Mouse (Mus musculus) heart, embryonic 16.5 days (tissue): Measurements from ENCODE around the gene Car5b. TPM values are rescaled to one million over a fixed set of nuclear protein-coding genes. Genes with fewer than 3 reads are reported as not detected.

Experiments
- ATAC-seq: fragments of 200-750 bp; cut with Nextera tagmentation; replicated peaks from 2 replicates; pipeline ENCODE4 v1.8.0; 2017; ENCODE audit warnings: moderate number of reproducible peaks; ENCODE audit not compliant: insufficient read depth, low FRiP score; ENCODE audit errors: extremely low read depth
- H3K27ac ChIP-seq: fragments of 300-500 bp; sonication (generic); 2 replicates; pipeline ENCODE4 v1.5.1; 2014; ENCODE audit warnings: mild to moderate bottlenecking, low read length, control low read depth, moderate library complexity
- H3K27me3 ChIP-seq: fragments of 300-500 bp; sonication (generic); 2 replicates; pipeline ENCODE4 v1.6.1; 2014; ENCODE audit warnings: low read length, mixed read lengths; ENCODE audit not compliant: control insufficient read depth, insufficient read depth
- H3K36me3 ChIP-seq: fragments of 300-500 bp; sonication (generic); 2 replicates; pipeline ENCODE4 v1.6.1; 2014; ENCODE audit not compliant: control insufficient read depth, insufficient read depth
- H3K4me1 ChIP-seq: fragments of 300-500 bp; sonication (generic); 2 replicates; pipeline ENCODE4 v1.6.1; 2014; ENCODE audit warnings: low read length, mixed read lengths; ENCODE audit not compliant: control insufficient read depth, insufficient read depth
- H3K4me2 ChIP-seq: fragments of 300-500 bp; sonication (generic); 2 replicates; pipeline ENCODE4 v1.6.1; 2014; ENCODE audit warnings: low read depth, mild to moderate bottlenecking, control low read depth, low read length
- H3K4me3 ChIP-seq: fragments of 300-500 bp; sonication (generic); 2 replicates; pipeline ENCODE4 v1.5.1; 2014; ENCODE audit warnings: mild to moderate bottlenecking, control low read depth, low read length
- H3K9ac ChIP-seq: fragments of 300-500 bp; sonication (generic); 2 replicates; pipeline ENCODE4 v1.6.1; 2014; ENCODE audit warnings: low read length, control low read depth
- H3K9me3 ChIP-seq: fragments of 300-500 bp; sonication (generic); replicated peaks from 2 replicates; pipeline ENCODE4 v1.6.1; 2016; ENCODE audit warnings: low read length; ENCODE audit not compliant: control insufficient read depth
- WGBS: fragments of 180-500 bp; shearing (Covaris S2); extraction: QIAGEN DNeasy Blood & Tissue Kit; methylation state at CpG from one replicate; pipeline ENCODE4 v1.1.7; 2014; 5-methylcytosine and 5-hydroxymethylcytosine counted together
- polyA plus RNA-seq: library from polyadenylated mRNA; unstranded; fragments of >200 nt; fragmentation: Nextera tagmentation; extraction: Ambion mirVana; gene quantifications from 2 replicates; pipeline ENCODE4 v1.2.1, GENCODE M21; 2015

The Car5b gene
- polyA plus RNA-seq, 1 experiment from 2014 or later, result 0.53 TPM

GRCm38 (mm10) chrX:164038882-164039281 lies 11.1 kb upstream of the Car5b start:
- H3K9ac ChIP-seq, result no peak overlapping the region
- ATAC-seq, result no peak
- H3K9me3 ChIP-seq, result no peaks in the 10 kb centered on the region
- H3K27ac ChIP-seq, result no peak overlapping the region
- no peak overlapping the region for H3K4me3 ChIP-seq
- H3K36me3 ChIP-seq, result no peaks in the 10 kb centered on the region
- no peaks in the 10 kb centered on the region for H3K27me3 ChIP-seq
- H3K4me2 ChIP-seq, result no peak overlapping the region
- no peaks in the 10 kb centered on the region for H3K4me1 ChIP-seq
- 53% methylated on average over 2 of the region's 2 CpGs for WGBS

GRCm38 (mm10) chrX:164035931-164036330 lies 8.1 kb upstream of the Car5b start:
- H3K27ac ChIP-seq, result no peak overlapping the region
- H3K4me2 ChIP-seq, result no peak overlapping the region
- 72% methylated on average over 7 of the region's 7 CpGs for WGBS
- no peaks in the 10 kb centered on the region for H3K27me3 ChIP-seq
- H3K9ac ChIP-seq, result no peak overlapping the region
- H3K4me3 ChIP-seq, result no peak overlapping the region
- ATAC-seq, result no peak
- H3K4me1 ChIP-seq, result no peaks in the 10 kb centered on the region
- no peaks in the 10 kb centered on the region for H3K36me3 ChIP-seq
- no peaks in the 10 kb centered on the region for H3K9me3 ChIP-seq

DNA sequence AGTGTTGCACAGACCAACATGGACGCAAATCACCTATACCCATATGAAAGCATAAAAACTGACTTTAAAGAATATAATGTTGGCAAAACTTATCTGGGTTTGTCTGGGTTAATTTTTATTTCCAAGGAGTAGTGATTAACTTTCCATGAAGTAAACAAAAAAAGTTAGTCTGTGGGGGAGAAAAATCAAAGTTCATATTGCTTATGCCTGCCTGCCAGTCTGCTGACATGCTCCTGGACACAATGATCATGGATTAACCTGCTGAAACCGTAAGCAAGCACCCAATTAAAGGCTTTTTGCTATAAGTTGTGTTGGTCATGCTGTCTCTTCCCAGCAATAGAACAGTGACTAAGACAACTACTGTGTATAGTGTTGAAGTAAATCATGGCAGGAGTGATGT lies 7.6 kb upstream of the Car5b start:
- 83% methylated on average over 2 of the region's 2 CpGs for WGBS
- no peak for ATAC-seq
- Histone ChIP-seq H3K9ac (no peak overlapping the region), H3K4me2 (no peak overlapping the region), H3K27me3 (no peaks in the 10 kb centered on the region), H3K36me3 (no peaks in the 10 kb centered on the region), H3K9me3 (no peaks in the 10 kb centered on the region), H3K4me3 (no peak overlapping the region), H3K27ac (no peak overlapping the region), H3K4me1 (no peaks in the 10 kb centered on the region)

DNA sequence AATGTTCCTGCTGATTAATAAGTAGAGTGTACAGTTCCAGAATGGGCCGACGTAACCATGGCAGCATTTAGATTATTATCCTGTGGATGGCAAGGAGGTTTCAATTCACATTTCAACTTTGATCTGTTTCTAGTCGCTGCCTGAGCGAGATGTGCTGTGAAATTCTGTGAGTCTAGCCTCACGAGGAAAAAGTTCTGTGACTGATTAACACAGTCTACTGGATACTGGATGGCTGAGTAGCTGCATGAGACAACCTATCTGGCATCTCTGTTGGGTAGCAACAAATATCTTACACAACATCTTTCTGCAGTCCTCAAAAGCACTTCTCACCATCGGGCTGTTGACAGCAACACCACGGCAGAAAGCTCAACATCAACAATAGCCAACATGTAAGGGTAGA lies 4.7 kb upstream of the Car5b start:
- no peak for ATAC-seq
- 79% methylated on average over 7 of the region's 7 CpGs for WGBS
- Histone ChIP-seq H3K36me3 (no peaks in the 10 kb centered on the region), H3K4me1 (no peaks in the 10 kb centered on the region), H3K27ac (no peak overlapping the region), H3K27me3 (no peaks in the 10 kb centered on the region), H3K4me3 (no peak overlapping the region), H3K9ac (no peak overlapping the region), H3K9me3 (no peaks in the 10 kb centered on the region), H3K4me2 (no peak overlapping the region)

DNA sequence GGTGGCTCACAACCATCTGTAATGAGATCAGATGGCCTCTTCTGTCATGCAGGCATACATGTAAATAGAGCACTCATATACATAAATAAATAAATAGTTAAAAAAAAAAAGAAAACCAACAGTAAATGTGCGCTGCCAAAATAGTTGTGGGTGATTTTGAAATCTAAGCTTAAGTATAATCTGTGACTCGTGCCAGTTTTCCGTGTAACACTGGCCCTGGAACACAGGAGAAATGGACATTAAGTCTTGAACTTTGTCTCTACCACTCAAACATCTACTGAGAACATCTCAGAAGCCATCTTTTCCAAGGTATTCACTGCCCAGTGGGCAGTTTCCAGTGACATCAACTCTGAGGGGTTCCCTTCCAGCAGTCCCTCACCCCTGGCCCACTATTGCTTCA lies 12.2 kb downstream of the Car5b start:
- no peaks in the 10 kb centered on the region for H3K9me3 ChIP-seq
- no peak overlapping the region for H3K4me3 ChIP-seq
- no peak overlapping the region for H3K27ac ChIP-seq
- no peaks in the 10 kb centered on the region for H3K36me3 ChIP-seq
- no peak for ATAC-seq
- H3K27me3 ChIP-seq, result no peaks in the 10 kb centered on the region
- H3K4me1 ChIP-seq, result no peaks in the 10 kb centered on the region
- WGBS, result 75% methylated on average over 3 of the region's 3 CpGs
- no peak overlapping the region for H3K9ac ChIP-seq
- no peak overlapping the region for H3K4me2 ChIP-seq

- Histone ChIP-seq H3K4me2 (no peak overlapping the region), H3K9ac (no peak overlapping the region), H3K27me3 (no peaks in the 10 kb centered on the region), H3K4me3 (no peak overlapping the region), H3K9me3 (no peaks in the 10 kb centered on the region), H3K4me1 (no peaks in the 10 kb centered on the region), H3K36me3 (no peaks in the 10 kb centered on the region), H3K27ac (no peak overlapping the region)
- ATAC-seq, result no peak
- WGBS, result 73% methylated on average over 4 of the region's 4 CpGs
Observed at GRCm38 (mm10) chrX:164014956-164015355, 12.8 kb downstream of the Car5b start.

GRCm38 (mm10) chrX:164013318-164013717 lies 14.5 kb downstream of the Car5b start:
- Histone ChIP-seq H3K27ac (no peak overlapping the region), H3K4me2 (no peak overlapping the region), H3K9ac (no peak overlapping the region), H3K27me3 (no peaks in the 10 kb centered on the region), H3K36me3 (no peaks in the 10 kb centered on the region), H3K9me3 (no peaks in the 10 kb centered on the region), H3K4me1 (no peaks in the 10 kb centered on the region), H3K4me3 (no peak overlapping the region)
- WGBS, result 75% methylated on average over 2 of the region's 2 CpGs
- no peak for ATAC-seq

DNA sequence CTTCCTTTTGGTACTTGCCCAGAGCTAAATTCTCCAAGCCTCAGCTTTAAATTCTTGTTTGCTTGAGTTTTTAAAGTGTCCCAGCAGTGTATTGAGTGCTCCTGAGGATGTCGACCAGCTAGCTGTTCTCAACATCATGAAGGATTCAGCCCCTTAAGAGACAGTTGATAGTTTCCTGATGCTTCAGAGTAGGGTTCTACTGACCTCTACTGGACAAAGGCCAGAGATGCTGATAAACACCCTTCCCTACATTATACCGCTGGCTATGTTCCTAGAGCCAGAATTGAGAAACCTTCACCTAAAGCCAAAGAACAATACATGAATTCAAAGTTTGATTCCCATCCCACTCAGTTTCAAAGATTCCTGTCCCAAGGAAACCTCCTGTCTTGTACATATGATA lies 23.0 kb downstream of the Car5b start:
- 15% methylated on average over 2 of the region's 2 CpGs for WGBS
- Histone ChIP-seq H3K36me3 (no peaks in the 10 kb centered on the region), H3K27me3 (no peaks in the 10 kb centered on the region), H3K9ac (no peak overlapping the region), H3K27ac (no peak overlapping the region), H3K4me1 (no peaks in the 10 kb centered on the region), H3K4me2 (no peak overlapping the region), H3K9me3 (no peaks in the 10 kb centered on the region), H3K4me3 (no peak overlapping the region)
- no peak for ATAC-seq

DNA sequence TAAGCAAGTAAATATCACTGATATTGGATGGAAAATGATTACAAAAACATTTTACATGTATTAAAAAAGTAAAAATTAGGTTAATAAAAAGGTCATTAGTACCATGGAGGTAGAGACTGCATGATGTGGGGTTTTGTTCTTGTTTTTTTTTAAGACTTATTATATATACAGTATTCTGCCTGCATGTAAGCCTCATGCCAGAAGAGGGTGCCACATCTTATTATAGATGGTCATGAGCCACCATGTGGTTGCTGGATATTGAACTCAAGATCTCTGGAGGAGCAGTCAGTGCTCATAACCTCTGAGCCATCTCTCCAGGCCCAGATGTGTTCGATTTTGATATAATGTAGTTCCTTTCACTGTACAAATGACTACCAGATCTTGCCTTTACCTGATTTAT lies 27.9 kb downstream of the Car5b start:
- Histone ChIP-seq H3K9me3 (no peaks in the 10 kb centered on the region), H3K27me3 (no peaks in the 10 kb centered on the region), H3K9ac (no peak overlapping the region), H3K4me2 (no peak overlapping the region), H3K4me1 (no peaks in the 10 kb centered on the region), H3K36me3 (no peaks in the 10 kb centered on the region), H3K27ac (no peak overlapping the region), H3K4me3 (no peak overlapping the region)
- ATAC-seq, result no peak
- 62% methylated on average over 1 of the region's 1 CpGs for WGBS

- ATAC-seq, result no peak
- Histone ChIP-seq H3K4me1 (no peaks in the 10 kb centered on the region), H3K27ac (no peak overlapping the region), H3K36me3 (no peaks in the 10 kb centered on the region), H3K9ac (no peak overlapping the region), H3K9me3 (no peaks in the 10 kb centered on the region), H3K4me3 (no peak overlapping the region), H3K27me3 (no peaks in the 10 kb centered on the region), H3K4me2 (no peak overlapping the region)
- 83% methylated on average over 3 of the region's 3 CpGs for WGBS
Observed at GRCm38 (mm10) chrX:163996754-163997153, 31.0 kb downstream of the Car5b start.
